Mouse (Mus musculus) hindbrain, embryonic 12.5 days (tissue): ENCODE results near the gene Zcchc14. TPM values are rescaled to one million over a fixed set of nuclear protein-coding genes. Genes with fewer than 3 reads are reported as not detected.

Source experiments
- ATAC-seq: fragments of 200-750 bp; cut with Nextera tagmentation; 2 replicates; pipeline ENCODE4 v1.8.0; 2017; ENCODE audit warnings: moderate TSS enrichment; ENCODE audit not compliant: low FRiP score
- H3K27ac ChIP-seq: fragments of 300-500 bp; sonication (generic); 2 replicates; pipeline ENCODE4 v1.5.1; 2016; ENCODE audit warnings: mild to moderate bottlenecking
- H3K27me3 ChIP-seq: fragments of 300-500 bp; sonication (generic); 2 replicates; pipeline ENCODE4 v1.6.1; 2016; ENCODE audit warnings: mild to moderate bottlenecking
- H3K36me3 ChIP-seq: fragments of 300-500 bp; sonication (generic); 2 replicates; pipeline ENCODE4 v1.6.1; 2016; ENCODE audit warnings: mild to moderate bottlenecking
- H3K4me1 ChIP-seq: fragments of 300-500 bp; sonication (generic); 2 replicates; pipeline ENCODE4 v1.6.1; 2016
- H3K4me2 ChIP-seq: fragments of 300-500 bp; sonication (generic); replicated peaks from 2 replicates; pipeline ENCODE4 v1.6.1; 2016; ENCODE audit warnings: mild to moderate bottlenecking
- H3K4me3 ChIP-seq: fragments of 300-500 bp; sonication (generic); 2 replicates; pipeline ENCODE4 v1.5.1; 2016; ENCODE audit warnings: mild to moderate bottlenecking
- H3K9ac ChIP-seq: fragments of 300-500 bp; sonication (generic); 2 replicates; pipeline ENCODE4 v1.6.1; 2016; ENCODE audit warnings: mild to moderate bottlenecking, moderate library complexity
- H3K9me3 ChIP-seq: fragments of 300-500 bp; sonication (generic); replicated peaks from 2 replicates; pipeline ENCODE4 v1.6.1; 2016; ENCODE audit warnings: mild to moderate bottlenecking
- WGBS: fragments of 180-500 bp; shearing (Covaris S2); methylation state at CpG from one replicate; pipeline ENCODE4 v1.1.7; 2016; 5-methylcytosine and 5-hydroxymethylcytosine counted together
- polyA plus RNA-seq: library from polyadenylated mRNA; unstranded; fragments of >200 nt; fragmentation: Nextera tagmentation; extraction: Ambion mirVana; gene quantifications from 2 replicates; pipeline ENCODE4 v1.2.1, GENCODE M21; 2016

Zcchc14 gene
- polyA plus RNA-seq: 26.5 and 27.6 TPM in 2 replicates

DNA sequence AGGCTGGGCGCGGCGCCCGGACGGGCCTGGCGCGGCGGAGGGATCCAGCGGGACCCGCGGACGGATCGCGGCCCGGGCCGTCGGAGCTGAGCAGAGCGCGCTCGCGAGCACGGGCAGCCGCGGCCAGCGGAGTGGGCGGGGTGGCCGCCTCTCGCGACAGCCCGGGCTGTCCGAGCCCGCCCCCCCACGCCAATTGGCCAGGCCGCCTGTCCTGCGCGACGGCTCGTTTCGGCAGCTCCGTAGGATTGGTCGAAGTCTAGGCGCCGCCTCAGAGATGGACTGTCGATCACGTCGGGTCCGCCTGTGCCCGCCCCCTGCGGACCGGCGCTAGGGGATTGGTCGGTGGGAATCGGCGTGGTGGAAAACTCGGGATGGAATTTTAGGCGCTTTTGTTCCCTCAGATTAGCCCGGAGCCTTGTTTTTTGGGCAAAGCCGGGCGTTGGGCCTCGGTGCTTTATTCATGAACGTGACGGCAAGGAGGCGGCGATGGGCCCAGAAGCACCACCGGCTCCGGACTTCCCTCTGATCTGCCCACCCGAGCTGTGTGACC, at the start of gene Zcchc14:
Gene Zcchc14 (minus strand): TSS at position 128 of the 550 bp plus-strand sequence.
- peak within 1 kb of the TSS; percentile 98 for H3K9ac ChIP-seq
- peaks cover 48% of the 10 kb centered on the region for H3K4me1 ChIP-seq
- H3K4me3 ChIP-seq: peak within 1 kb of the TSS; percentile 98
- WGBS: under 1% methylated on average over 50 of the region's 67 CpGs
- peak within 1 kb of the TSS; percentile 99 for H3K27ac ChIP-seq
- H3K4me2 ChIP-seq: peak within 1 kb of the TSS; percentile 99
- H3K27me3 ChIP-seq: no peaks in the 10 kb centered on the region
- ATAC-seq: peak; percentile 98
- no peaks in the 10 kb centered on the region for H3K9me3 ChIP-seq
- no peaks in the 10 kb centered on the region for H3K36me3 ChIP-seq

DNA sequence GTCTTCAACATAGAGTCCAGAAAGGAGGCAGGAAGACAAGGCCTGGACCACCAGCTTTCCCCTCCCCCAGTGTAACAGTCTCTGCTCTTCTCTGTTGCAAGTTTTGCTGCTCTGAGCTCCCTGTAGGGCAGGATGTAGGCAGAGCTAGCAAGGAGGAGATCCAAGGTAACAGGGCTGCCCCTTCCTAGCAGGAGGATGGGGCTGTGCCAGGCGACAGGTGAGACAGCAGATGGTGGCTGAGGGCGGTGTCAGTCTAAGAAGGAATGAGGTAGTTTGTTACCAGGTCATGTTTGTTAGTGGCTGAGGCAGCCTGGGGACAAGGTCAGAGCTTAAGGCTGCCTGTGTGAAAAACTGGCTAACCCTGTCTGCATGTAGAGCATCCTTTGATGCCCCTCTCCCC, 47.2 kb upstream of the Zcchc14 start:
- no peaks in the 10 kb centered on the region for H3K9me3 ChIP-seq
- no peak overlapping the region for H3K4me2 ChIP-seq
- 97% methylated on average over 2 of the region's 2 CpGs for WGBS
- no peak overlapping the region for H3K9ac ChIP-seq
- no peaks in the 10 kb centered on the region for H3K36me3 ChIP-seq
- ATAC-seq: no peak
- H3K4me3 ChIP-seq: no peak overlapping the region
- no peak overlapping the region for H3K27ac ChIP-seq
- peaks cover 15% of the 10 kb centered on the region for H3K4me1 ChIP-seq
- no peaks in the 10 kb centered on the region; the same call in 1 of the 2 replicates for H3K27me3 ChIP-seq

DNA sequence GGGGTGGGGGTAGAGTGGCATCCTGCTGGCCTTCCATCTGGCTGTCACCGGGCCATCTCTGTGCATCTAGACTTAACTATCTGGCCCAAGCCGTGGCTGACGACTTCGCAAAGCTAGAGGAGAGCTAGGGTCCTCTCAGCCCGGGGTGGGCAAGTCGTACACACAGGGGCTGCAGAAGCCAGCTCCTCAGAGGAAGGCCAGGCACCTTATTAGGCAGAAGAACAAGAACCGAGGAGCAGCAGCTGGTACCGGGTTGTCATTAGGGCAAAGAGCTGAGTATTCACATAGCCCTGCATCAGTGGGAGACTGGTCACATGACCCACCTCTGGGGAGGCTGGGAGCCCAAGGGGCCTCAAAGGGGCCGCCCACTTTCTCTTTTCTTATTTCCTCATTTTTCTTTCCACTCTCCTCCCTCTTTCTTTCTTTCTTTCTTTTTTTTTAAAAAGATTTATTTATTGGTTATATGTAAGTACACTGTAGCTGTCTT, 46.0 kb upstream of the Zcchc14 start:
- Histone ChIP-seq H3K4me2 (peak overlapping the region; percentile 36), H3K27ac (no peak overlapping the region; the same call in 1 of the 2 replicates), H3K27me3 (no peaks in the 10 kb centered on the region; the same call in 1 of the 2 replicates), H3K9me3 (no peaks in the 10 kb centered on the region), H3K4me3 (no peak overlapping the region), H3K9ac (no peak overlapping the region), H3K36me3 (no peaks in the 10 kb centered on the region), H3K4me1 (peaks cover 15% of the 10 kb centered on the region)
- 0 out of 2 replicates have a peak, but pooled peaks have one; percentile 24 for ATAC-seq
- WGBS: 9% methylated on average over 9 of the region's 9 CpGs

DNA sequence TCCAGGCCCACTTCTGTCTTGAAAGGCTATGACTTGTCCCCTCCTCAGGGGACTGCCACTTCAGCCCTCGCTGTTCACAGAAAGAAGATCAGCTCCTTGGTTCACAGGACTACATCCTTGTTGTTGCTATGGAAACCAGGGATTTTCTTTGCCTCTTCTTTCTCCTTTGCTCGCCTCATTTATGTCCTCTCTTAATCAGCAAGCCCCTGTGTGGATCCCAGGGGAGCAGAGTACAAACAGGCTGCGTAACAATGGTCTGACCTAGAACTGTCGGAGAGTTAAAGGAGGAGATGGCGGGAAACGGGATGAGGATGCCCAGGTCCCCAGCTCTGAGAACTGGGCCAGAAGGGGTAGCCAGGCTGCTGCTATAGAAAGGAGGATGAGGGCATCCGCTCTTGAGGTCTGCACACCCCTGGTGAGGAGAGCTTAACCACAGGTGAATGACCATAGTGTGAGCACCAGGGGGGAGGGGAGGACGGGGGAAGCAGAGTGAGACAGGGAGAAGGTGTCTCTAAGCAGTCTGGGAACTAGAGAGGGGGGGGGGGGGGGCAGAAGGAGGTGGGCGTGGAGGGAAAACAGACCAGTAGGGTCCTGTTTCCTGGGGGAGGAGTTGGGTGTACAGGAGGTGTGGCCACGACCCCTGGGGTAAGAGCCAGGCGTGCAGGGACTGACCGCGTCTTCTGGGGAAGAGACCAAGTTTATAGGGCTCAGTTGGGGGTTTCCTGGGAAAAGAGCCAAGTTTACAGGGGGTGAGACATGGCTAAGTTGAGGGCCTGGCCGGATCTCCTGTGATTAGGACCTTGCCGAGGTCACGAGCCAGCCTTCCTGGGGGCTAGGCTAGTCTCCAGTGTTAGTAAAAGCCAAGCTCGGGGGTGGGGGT, 45.3 kb upstream of the Zcchc14 start:
- H3K9ac ChIP-seq: peak overlapping the region; percentile 10; the same call in 1 of the 2 replicates
- 4% methylated on average over 17 of the region's 17 CpGs for WGBS
- H3K27me3 ChIP-seq: no peaks in the 10 kb centered on the region; the same call in 1 of the 2 replicates
- peak overlapping the region; percentile 10; the same call in 1 of the 2 replicates for H3K4me3 ChIP-seq
- H3K4me2 ChIP-seq: peak overlapping the region; percentile 36
- peak overlapping the region; percentile 55 for H3K27ac ChIP-seq
- H3K36me3 ChIP-seq: no peaks in the 10 kb centered on the region
- no peaks in the 10 kb centered on the region for H3K9me3 ChIP-seq
- peaks cover 15% of the 10 kb centered on the region for H3K4me1 ChIP-seq
- peak; percentile 46 for ATAC-seq

DNA sequence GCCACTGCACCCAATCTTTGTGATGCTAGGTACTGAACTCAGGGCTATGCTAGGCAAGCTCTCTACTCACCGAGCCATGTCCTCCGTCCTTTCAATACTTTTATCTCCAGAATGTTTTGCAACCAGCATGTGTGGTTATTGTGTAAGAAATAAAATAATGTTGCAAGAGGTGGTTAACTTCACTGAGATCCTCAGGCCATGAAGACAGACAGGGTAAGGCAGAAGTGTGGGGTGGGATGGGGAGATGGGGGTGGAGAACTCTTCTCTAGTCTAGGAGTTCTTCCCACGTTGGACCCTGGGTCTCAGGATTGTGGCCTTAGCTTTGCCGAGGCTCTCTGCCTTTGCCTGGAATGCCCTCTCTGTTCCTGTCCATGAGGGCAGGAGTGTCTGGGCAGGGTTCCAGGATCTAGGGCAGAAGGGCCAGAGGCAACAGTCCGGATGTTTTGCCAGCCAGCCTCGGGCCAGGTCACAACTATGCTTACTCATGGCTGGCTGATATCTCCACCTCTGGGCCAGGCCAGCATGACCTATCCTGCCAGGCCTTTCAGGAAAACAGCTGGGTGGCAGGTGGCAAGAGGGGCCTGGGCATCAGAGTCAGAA, 43.0 kb upstream of the Zcchc14 start:
- no peak for ATAC-seq
- Histone ChIP-seq H3K4me3 (no peak overlapping the region), H3K36me3 (no peaks in the 10 kb centered on the region), H3K9me3 (no peaks in the 10 kb centered on the region), H3K27me3 (no peaks in the 10 kb centered on the region; the same call in 1 of the 2 replicates), H3K4me2 (no peak overlapping the region), H3K4me1 (peaks cover 15% of the 10 kb centered on the region), H3K9ac (no peak overlapping the region), H3K27ac (no peak overlapping the region)
- 85% methylated on average over 6 of the region's 6 CpGs for WGBS

DNA sequence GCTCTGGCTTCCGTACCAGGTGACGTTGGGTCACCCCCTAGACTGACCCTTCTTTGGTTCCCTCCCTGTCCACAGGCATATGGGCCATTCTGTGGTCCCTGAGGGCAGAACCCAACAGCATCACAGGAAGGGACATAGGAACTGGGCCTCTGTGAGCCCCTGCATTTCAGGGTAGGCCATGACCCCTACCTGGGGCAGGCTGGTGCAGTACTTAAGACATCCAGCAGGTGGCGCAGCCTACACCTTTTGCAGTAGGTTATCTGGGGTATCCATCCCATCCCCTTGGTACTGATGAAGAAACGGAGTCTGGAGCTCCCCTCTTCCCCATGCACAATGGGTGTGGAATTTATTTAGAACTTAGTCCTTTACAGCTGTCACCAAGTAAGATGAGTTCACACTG, 41.8 kb upstream of the Zcchc14 start:
- no peak overlapping the region for H3K4me2 ChIP-seq
- H3K9ac ChIP-seq: no peak overlapping the region
- H3K27me3 ChIP-seq: no peaks in the 10 kb centered on the region; the same call in 1 of the 2 replicates
- ATAC-seq: no peak
- WGBS: 51% methylated on average over 4 of the region's 4 CpGs
- H3K4me3 ChIP-seq: no peak overlapping the region
- H3K27ac ChIP-seq: no peak overlapping the region
- H3K4me1 ChIP-seq: peaks cover 15% of the 10 kb centered on the region
- H3K9me3 ChIP-seq: no peaks in the 10 kb centered on the region
- no peaks in the 10 kb centered on the region for H3K36me3 ChIP-seq

DNA sequence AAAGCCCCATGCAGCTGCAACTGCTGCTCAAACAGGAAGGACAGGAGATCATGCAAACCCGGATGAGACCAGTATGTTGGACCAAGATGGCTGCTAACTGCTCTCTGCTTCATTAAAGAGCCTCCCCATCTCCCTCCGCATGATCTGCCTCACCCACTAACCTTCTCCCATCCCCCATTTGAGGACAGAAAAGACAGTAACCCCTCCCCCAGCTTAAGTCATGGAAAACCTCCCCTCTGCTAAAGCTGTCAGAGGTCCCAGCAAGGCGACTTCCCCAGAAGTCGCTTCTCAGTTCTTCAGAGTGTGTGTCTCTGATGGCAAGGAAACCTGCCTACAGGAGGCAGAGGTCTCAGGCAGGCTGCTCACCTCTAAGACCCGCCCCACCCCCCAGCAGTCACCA, 35.8 kb upstream of the Zcchc14 start:
- Histone ChIP-seq H3K9ac (no peak overlapping the region), H3K36me3 (no peaks in the 10 kb centered on the region), H3K27me3 (no peaks in the 10 kb centered on the region), H3K4me1 (peaks cover 12% of the 10 kb centered on the region), H3K4me3 (no peak overlapping the region), H3K9me3 (no peaks in the 10 kb centered on the region), H3K27ac (peak overlapping the region; percentile 66; the same call in 1 of the 2 replicates), H3K4me2 (no peak overlapping the region)
- 39% methylated on average over 5 of the region's 5 CpGs for WGBS
- ATAC-seq: no peak

DNA sequence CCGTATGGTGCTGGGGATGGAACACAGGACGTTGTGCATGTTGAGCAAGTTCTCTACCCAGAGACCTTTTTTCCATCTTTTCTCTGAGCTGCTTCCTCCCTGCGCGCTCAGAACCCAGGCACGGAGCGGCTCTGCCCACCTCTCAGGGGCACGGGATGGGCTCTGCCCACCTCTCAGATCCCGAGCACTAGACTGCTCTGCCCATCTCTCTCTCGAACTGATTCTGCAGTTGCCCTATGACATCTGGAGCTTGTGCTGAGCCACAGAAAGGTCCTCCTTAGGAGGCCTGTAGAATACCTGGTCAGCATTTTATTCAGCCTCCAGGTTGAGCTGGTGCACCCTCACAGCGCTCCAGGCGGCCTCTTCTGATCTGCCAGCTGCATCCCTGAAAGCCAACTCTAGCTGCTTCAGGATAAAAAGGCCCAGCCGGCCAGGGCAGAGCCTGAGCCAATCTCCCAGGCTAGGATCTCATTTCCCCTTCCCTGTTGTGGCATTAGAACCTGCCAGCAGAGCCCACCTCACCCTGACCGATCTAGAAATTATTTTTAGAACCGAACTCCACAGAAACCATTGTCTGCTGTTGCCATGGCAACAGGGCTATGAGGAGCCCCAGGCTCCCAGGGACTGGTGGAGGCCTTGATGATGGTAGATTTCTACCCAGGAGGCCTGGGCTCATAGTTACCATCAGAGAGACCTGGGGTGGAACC, 34.9 kb upstream of the Zcchc14 start:
- Histone ChIP-seq H3K9ac (no peak overlapping the region), H3K9me3 (no peaks in the 10 kb centered on the region), H3K4me1 (peaks cover 12% of the 10 kb centered on the region), H3K27me3 (no peaks in the 10 kb centered on the region), H3K36me3 (no peaks in the 10 kb centered on the region), H3K4me2 (no peak overlapping the region), H3K27ac (peak overlapping the region; percentile 66), H3K4me3 (no peak overlapping the region)
- ATAC-seq: peak; percentile 64; the same call in 1 of the 2 replicates
- WGBS: 54% methylated on average over 14 of the region's 14 CpGs

DNA sequence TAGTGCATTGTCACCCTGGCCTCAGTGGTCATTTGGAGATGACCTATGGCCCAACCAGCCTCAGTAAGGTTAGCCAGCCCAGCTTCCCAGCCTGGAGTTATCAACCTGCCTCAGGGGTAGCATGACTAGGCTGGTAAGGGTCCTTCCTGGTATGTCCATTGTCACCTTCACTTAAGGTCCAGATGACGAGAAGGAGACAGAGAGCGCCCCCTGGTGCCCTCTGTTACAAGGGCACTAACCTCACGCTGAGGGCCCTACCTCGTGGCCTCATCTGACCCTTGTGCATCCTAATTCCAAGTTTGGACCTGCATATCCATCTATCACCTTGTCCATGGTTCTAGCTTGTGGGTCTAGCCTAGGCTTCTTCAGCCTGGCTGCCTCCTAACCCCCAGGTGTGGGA, 32.7 kb upstream of the Zcchc14 start:
- WGBS: 17% methylated on average over 4 of the region's 4 CpGs
- no peaks in the 10 kb centered on the region for H3K27me3 ChIP-seq
- H3K4me2 ChIP-seq: no peak overlapping the region
- no peak overlapping the region for H3K4me3 ChIP-seq
- H3K4me1 ChIP-seq: peaks cover 12% of the 10 kb centered on the region
- H3K27ac ChIP-seq: no peak overlapping the region
- ATAC-seq: no peak
- H3K9me3 ChIP-seq: no peaks in the 10 kb centered on the region
- H3K36me3 ChIP-seq: no peaks in the 10 kb centered on the region
- H3K9ac ChIP-seq: no peak overlapping the region

DNA sequence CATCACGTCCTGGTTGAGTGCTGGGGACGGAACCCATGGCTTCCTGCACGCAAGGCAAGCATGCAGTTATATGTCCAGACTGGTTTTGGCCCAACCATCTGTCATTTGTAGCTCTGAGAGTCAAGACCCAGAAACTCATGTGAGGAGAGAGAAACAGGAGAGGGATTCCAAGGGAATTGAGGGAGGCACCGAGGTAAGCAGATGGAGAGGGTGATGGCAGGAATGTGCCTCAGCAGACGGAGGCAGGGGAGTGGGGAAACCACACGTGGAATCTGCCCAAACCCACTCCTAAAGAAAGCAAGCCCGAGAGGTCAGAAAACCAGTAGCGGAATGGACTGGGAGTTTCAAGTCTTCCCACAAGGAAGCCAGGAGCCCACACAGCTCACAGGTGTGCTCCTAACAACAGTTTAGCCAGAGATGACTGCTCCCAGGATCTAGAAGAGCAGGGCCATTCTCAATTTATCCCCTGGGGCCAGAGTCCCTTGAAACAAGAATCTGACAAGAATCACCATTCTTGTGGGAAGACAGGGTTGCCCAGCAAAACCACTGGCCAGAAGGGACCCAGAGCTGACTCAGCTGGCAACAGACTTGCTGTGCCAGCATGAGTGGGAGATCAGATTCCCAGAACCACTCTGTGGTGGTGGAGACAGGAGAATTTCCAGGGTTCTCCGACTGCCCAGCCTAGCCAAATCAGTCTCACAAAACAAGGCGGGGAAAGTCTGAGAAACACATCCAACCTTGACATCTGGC, 30.6 kb upstream of the Zcchc14 start:
- Histone ChIP-seq H3K36me3 (no peaks in the 10 kb centered on the region), H3K4me2 (no peak overlapping the region), H3K4me1 (peaks cover 11% of the 10 kb centered on the region), H3K9ac (no peak overlapping the region), H3K27me3 (no peaks in the 10 kb centered on the region), H3K9me3 (no peaks in the 10 kb centered on the region), H3K27ac (no peak overlapping the region), H3K4me3 (no peak overlapping the region)
- no peak for ATAC-seq
- 75% methylated on average over 10 of the region's 10 CpGs for WGBS

DNA sequence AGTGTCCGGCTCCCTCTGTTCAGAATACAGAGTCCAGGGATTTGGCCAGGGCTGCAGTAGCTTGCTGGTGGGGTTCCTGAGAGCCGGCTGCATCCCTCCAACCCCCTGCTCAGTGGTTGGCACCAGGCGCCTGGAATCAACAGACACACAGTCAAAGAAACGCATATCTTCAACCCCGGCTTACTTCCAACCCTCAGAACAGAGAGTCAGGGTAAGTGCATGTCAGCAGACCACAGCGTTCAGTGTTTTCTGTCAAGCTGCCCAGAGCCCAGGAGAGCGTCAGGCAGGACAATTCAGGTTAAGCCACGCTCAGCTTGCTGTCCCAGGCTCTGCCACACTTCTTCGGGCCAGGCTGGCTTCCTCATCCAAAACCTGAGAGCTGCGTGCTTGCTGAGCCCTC, 28.8 kb upstream of the Zcchc14 start:
- 66% methylated on average over 10 of the region's 10 CpGs for WGBS
- H3K27me3 ChIP-seq: no peaks in the 10 kb centered on the region
- no peaks in the 10 kb centered on the region for H3K36me3 ChIP-seq
- H3K4me2 ChIP-seq: no peak overlapping the region
- no peak for ATAC-seq
- no peaks in the 10 kb centered on the region for H3K4me1 ChIP-seq
- H3K9ac ChIP-seq: no peak overlapping the region
- no peak overlapping the region for H3K27ac ChIP-seq
- no peaks in the 10 kb centered on the region for H3K9me3 ChIP-seq
- no peak overlapping the region for H3K4me3 ChIP-seq
